Mouse (Mus musculus) thymus, postnatal 36 days (tissue): ENCODE data around the gene Anapc7.
A peak's percentile ranks its signal among the peaks of the same experiment; 100 is the strongest.

Experiments used
- DNase-seq, 2 experiments: peaks; one replicate each; pipeline ENCODE4 v3.0.0; 2022; ENCODE audit warnings: mixed read lengths in 2 of 2

The Anapc7 gene

DNA sequence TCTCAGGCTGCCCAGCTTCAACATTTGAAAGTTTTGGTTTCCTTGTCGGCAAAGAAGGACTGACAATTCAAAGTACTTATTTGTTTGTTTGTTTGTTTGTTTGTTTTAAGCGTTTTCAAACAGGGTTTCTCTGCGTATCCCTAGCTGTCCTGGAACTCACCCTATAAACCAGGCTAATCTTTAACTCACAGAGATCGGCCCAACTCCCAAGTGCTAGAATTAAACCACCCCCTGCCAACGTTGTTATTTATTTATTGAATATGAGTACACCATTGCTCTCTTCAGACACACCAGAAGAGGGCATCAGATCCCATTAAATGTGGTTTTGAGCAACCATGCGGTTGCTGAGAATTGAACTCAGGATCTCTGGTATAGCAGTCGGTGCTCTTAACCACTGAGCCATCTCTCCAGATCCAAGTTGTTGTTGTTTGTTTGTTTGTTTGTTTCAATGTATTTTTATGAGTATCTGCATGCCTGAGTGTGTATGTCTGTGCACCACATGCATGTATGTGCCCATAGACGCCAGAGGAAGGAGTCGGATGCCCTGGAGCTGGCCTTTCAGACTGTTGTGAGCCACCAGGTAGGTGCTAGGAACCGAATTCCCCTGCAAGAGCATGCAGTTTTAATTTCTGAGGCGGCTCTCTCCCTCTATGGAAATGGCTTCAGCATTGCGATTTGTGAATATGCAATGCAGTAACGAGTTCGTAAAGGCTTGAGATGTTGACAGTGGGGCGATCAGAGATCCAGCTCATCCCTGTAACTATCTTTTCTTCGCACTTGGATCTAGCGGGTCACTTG, at the start of gene Anapc7:
TSS of gene Anapc7 (plus strand) at position 423 of the 798 bp plus-strand sequence.
- DNase-seq = no peak

DNA sequence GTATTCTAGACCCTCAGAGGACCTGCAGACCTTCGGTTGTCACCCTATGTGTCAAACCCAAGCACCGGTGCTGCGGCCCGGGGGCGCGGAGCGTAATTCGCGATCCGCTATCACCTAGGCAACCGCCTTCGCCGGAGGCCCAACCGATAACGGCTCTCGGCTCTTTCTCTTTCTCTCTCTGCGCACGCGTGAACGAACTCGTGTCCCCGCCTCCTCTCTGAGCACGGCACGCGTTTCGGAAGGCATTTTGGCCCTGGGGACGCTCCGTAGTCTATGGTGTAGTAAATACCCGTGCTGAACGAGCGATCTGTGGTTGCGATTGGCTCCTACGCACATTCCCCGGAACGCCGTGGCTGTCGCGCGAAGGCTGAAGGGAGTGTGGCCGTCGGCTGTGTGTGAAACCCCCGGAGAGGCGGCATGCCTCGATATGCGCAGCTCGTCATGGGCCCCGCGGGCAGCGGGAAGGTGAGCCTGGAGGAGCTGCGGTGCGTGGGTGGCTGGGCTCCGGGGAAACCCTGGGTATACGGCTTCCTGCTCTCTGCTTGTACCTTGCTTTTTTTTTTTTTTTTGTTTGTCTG, 49.2 kb upstream of the Anapc7 start, which contains the start of gene Fam216a:
TSS of gene Fam216a (minus strand) at position 173 of the 578 bp plus-strand sequence.
- peak in 1 of 2 experiments; percentile 99 for DNase-seq

GRCm38 (mm10) chr5:122372878-122373277, 48.6 kb upstream of the Anapc7 start:
- no peak for DNase-seq

DNA sequence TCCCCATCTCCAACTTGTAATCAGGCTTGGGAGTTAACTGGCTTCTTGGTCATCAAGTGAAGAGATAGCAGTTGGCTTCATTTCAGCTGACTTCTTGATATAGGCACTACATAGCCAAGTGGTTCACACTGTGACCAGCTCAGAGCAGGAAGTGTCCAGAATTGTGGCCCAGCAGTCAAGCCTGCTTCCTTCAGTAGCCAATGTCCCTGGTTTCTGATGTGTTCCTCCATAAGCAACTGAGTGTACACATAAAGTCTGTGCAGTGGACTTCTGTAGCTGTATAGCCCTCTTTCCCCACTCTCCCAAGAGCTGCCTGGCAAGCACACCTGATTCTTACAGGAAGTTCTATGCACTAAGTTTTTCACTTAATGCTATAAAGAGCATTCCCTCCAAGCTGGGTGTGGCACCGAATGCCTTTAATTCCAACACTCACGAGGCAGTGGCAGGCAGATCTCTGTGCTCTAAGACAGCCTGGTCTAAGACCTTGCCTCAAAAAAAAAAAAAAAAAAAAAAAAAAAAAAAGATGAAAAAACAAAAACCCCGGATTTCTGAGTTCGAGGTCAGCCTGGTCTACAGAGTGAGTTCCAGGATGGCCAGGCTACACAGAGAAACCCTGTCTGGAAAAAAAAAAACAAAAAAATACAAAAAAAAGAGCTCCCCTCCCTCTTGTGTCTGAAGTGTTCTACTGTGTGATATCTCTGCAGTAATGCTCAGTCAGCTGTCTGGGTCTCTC, 44.2 kb upstream of the Anapc7 start:
- peak in 1 of 2 experiments; percentile 0 for DNase-seq

DNA sequence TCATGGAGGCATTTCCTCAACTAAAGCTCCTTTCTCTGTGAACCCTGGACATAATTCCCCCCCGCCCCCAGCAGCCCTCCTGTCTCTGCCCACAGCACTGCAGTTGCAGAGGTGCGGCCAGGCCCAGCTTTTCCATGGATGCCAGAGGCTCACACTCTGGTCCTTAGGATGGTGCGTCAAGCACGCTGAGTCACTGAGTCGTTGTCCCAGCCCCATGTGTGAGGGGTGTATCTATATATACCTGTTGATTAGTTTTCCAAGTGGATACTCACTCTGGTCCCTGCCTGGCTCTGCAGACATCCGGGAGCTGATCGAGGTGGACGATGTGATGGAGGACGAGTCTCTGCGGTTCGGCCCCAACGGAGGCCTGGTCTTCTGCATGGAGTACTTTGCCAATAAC, 43.3 kb upstream of the Anapc7 start:
- peak in 1 of 2 experiments; percentile 2 for DNase-seq

- DNase-seq = peak; percentile 68 to 74
Observed at GRCm38 (mm10) chr5:122379374-122380155, 41.9 kb upstream of the Anapc7 start.

- DNase-seq = no peak
Observed at GRCm38 (mm10) chr5:122390006-122390405, 31.5 kb upstream of the Anapc7 start.

DNA sequence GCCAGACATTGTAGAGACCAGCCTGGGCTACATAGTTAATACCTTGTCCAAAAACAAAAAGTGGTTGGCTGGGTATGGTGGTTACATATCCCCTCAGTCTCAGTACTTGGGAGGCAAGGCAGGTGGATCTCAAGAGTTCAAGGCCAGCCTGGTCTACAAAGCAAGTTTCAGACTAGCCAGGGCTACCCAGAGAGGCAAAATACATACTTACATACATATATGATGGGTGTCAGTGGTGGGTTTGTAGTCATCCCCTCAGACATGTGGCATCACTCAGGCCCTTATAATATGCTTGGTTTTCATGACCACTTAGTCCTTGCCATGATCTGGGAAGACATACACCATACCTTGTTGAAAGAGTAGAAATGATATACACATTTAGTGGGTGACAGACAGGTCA, 30.8 kb upstream of the Anapc7 start:
- DNase-seq = no peak

GRCm38 (mm10) chr5:122391178-122391785, 30.2 kb upstream of the Anapc7 start:
- DNase-seq = peak in 1 of 2 experiments; percentile 27

- DNase-seq = peak; percentile 89 to 90
Observed at GRCm38 (mm10) chr5:122391786-122392180, 29.7 kb upstream of the Anapc7 start, which contains the start of gene Arpc3. Gene Arpc3 (plus strand): TSS chr5:122391878.

GRCm38 (mm10) chr5:122392227-122393004, 29.1 kb upstream of the Anapc7 start:
- peak; percentile 21 to 41 for DNase-seq

GRCm38 (mm10) chr5:122393887-122394286, 27.6 kb upstream of the Anapc7 start:
- DNase-seq = peak; percentile 75 to 81

- peak; percentile 41 to 62 for DNase-seq
Observed at GRCm38 (mm10) chr5:122396791-122397190, 24.7 kb upstream of the Anapc7 start.

GRCm38 (mm10) chr5:122397495-122397894, 24.0 kb upstream of the Anapc7 start:
- no peak for DNase-seq

GRCm38 (mm10) chr5:122399871-122400270, 21.6 kb upstream of the Anapc7 start:
- DNase-seq = no peak

DNA sequence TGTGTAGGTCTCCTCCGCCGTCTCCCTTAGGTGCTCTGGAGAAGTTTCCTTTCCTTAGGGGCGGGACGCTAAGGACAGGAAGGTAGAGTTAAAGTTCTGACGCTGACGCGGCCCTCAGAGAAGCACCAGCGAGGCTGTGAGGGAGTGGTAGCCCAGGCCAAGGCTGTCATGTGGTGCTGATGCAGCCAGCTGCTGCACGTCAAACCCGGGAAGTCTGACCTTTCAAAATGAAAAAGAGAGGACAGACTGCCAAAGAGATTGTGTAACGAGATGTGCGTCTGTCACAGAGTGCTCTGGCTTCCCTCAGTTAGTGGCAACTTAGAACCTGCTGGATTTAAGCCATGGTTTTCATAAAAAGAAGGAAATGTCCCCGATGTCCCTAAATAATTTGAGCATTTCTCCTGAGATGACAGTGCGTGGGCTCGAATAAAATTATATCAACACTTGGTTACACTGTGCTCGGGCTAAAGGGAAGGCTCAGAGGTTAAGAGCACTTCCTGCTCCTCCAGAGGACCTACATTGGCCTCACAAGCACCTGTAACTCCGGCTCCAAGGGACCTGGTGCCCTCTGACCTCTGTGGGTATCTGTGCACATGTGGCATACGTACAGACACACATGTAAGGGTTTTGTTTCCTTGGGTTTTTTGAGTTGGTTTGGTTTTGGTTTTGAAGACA, 20.7 kb upstream of the Anapc7 start:
- DNase-seq = peak in 1 of 2 experiments; percentile 19

DNA sequence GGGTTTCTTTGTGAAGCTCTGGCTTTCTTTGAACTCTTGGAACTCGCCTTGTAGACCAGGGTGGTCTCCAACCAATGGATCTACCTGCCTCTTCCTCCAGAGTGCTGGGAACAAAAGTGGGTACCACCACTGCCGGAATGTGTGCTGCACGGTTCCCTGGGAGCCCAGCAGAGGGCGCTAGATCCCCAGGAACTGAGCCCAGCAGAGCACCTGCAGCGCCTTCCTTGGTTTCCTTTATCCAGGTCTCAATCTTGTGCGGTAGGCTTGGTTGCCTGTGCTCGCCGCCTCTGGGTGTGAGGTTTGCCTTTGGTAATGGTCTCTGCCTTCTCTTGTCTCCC, 20.2 kb upstream of the Anapc7 start:
- DNase-seq = peak; percentile 76

DNA sequence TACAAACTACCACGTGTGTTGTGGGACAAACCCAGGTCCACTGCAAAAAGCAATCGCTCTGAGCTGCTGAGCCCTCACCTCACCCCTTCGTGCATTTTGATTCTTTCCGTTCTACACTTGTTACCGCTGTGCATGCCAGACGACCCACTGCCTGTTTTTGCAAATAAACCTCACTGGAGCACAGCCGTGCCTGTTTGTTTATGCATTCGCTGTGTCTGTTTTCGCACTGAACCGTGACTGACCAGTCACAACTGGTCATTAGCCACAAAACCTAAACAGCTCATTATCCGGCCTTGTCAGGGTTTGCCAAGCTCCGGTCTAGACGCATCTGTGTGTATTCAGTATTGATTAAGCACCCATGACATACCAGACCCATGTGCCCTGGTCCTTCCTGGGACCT, 19.3 kb upstream of the Anapc7 start:
- DNase-seq = no peak

DNA sequence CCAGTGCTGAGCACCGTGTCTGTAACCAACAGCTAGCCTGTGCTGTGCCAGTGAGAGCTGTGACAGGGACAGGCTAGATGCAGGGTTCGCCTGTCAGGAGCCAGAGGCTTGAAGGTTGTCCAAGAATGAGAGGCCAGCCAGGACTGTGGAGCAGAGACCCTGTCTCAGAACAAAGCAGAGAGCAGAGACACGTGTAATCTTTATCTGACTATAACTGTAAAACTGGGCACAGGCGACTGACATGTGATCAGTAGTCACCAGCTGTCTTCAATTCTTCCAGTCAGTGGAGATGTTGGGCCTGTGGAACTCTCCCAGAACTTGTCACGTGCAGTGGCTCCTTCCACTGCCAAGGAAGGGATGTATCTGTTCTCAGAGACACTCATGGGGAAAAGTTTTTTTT, 18.7 kb upstream of the Anapc7 start:
- no peak for DNase-seq

- no peak for DNase-seq
Observed at GRCm38 (mm10) chr5:122403362-122403761, 18.1 kb upstream of the Anapc7 start.

DNA sequence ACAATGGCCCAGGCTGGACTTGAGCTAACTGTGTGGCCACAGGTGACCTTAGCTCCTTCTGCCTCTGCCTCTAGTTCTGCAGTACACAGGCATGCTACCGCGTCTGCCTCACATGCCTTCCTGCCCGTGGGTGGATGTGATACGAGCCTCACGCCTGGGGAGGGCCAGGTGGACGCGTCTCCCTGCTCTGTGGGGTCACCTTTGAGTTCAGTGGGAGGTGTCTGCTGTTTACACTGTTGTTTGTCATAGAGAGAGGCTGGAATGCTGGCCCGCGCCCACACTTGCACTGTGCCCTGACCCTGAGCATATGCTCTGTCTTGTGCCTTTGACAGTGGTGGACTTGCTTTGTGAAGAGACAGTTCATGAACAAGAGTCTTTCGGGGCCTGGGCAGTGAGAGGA, 16.0 kb upstream of the Anapc7 start:
- no peak for DNase-seq
